Mouse (Mus musculus): ENCODE measurements around the gene Lce3c.

Lce3c gene

DNA sequence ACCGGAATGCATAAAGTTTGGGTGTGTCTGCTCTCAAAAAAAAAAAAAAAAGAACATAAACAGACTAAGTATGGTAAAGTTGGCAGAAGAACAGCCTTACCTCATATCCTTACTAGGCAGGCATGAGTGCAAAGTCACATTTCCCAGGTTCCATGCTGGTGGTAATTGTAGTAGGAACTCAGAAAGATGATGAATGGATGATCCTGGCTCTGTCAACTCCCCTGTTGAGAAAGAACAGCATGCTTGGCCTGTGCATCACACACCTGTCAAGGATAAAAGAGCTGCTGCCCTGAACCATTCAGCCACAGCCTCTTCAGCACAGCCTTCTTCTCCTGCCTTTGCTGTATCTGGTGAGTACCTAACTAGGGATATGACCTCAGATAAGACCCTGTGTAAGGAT is at the start of gene Lce3c:
Gene Lce3c (plus strand): TSS at position 301 of the 400 bp plus-strand sequence.
- DNase-seq (ENCODE audit: inconsistent ontology term) = no peak

GRCm38 (mm10) chr3:92894489-92894888 is 49.8 kb upstream of the Lce3c start:
- DNase-seq (ENCODE audit: inconsistent ontology term) = no peak

- no peak for DNase-seq (ENCODE audit: inconsistent ontology term)
These were observed 41.3 kb upstream of the Lce3c start for GRCm38 (mm10) chr3:92902992-92903391.

DNA sequence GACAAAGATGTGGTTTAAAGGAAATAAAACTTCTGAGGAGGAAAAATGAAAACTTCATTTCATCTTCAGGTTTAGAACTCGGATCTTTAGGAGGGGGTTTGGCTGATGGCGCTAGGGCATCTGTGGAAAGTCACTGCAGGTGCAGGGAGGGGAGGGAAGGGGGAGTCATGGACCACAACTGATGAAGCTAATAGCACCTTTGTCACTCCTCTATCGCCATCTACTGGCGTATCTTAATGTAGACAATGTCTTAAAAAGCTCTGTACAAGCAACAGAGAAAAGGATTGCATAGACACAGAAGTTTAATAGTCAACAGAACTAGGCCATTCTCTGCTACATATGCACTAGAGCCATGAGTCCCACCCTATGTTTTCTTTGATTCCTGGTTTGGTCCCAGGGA is 40.6 kb upstream of the Lce3c start:
- peak; percentile 9 for DNase-seq (ENCODE audit: inconsistent ontology term)

DNA sequence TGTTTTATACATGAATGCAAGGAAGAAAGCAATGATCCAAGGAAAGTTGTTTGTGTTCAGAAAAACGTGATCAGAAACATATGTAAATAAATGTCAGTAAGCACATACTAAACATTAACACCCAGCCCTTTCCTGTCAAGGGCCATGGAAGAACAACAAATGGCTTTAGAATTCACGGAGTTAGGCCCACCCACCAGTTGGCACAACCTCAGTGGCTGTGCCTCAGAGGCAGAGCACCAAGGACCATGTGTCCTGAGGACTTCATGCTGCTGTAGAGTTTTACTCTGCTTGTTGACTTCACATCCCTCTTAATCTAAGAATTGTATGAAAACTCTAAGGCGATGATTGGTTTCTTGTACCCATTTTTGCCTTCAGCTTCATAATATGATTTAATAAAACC is 39.1 kb upstream of the Lce3c start:
- DNase-seq (ENCODE audit: inconsistent ontology term) = no peak

- DNase-seq (ENCODE audit: inconsistent ontology term) = peak; percentile 13
These were observed 36.7 kb upstream of the Lce3c start for GRCm38 (mm10) chr3:92907571-92907970.

DNA sequence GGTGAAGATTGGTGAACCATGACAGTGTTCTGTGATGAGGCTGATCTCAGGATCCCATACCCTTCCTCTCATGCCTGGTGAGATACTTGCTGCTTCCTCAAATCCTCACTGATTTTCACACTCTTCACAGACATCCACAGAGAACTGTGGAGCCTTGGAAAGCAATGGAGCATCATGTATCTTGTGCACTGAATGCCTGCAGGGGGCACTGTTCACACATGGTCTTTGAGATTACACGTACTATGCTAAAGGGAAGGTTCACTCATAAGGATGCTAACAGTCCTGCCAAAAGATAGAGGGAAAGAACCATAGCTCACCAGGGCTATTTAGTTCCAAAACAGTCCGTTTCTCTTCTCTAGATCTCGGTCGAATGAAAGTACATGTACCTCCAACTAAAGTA is 23.9 kb upstream of the Lce3c start:
- peak; percentile 24 for DNase-seq (ENCODE audit: inconsistent ontology term)

- no peak for DNase-seq (ENCODE audit: inconsistent ontology term)
These were observed 18.2 kb upstream of the Lce3c start, which contains the start of gene Lce3a for GRCm38 (mm10) chr3:92926130-92926529. TSS of gene Lce3a (minus strand) at chr3:92926230.

GRCm38 (mm10) chr3:92932679-92933078 is 11.6 kb upstream of the Lce3c start, which contains the start of gene Lce3b:
TSS of gene Lce3b (plus strand) at chr3:92932979.
- DNase-seq (ENCODE audit: inconsistent ontology term) = no peak

DNA sequence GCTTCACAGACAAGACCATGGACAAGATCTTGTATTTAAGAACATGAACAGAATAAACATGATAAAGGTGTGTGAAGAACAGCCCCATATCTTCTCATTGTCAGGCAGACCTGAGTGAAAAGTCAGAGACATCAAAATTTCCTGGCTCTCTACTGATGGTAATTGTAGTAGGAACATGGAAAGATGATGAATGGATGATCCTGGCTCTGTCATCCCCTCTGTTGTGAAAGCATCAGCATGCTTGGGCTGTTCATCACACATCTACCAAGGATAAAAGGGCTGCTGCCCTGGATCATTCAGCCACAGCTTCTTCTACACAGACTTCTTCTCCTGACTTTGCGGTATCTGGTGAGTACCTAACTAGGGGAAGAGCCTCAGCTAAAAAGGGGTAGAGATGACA is 12.8 kb downstream of the Lce3c start, which contains the start of gene Lce3d:
Gene Lce3d (plus strand): TSS at position 301 of the 400 bp plus-strand sequence.
- DNase-seq (ENCODE audit: inconsistent ontology term) = no peak

DNA sequence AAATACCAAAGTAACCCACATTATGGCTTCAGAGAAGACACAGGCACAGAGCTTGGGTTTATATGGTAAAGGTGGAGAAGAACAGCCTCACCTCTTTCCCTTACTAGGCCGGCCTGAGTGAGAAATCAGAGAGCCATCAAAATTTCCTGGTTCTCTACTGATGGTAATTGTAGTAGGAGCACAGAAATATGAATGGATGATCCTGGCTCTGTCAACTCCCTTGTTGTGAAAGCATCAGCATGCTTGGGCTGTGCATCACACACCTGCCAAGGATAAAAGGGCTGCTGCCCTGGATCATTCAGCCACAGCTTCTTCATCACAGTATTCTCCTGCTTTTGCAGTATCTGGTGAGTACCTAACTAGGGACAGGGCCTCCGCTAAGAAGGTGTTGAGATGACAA is 22.5 kb downstream of the Lce3c start, which contains the start of gene Lce3e:
Gene Lce3e (plus strand): TSS at position 301 of the 400 bp plus-strand sequence.
- no peak for DNase-seq (ENCODE audit: inconsistent ontology term)

- no peak for DNase-seq (ENCODE audit: inconsistent ontology term)
These were observed 34.2 kb downstream of the Lce3c start for GRCm38 (mm10) chr3:92978484-92978883.

- no peak for DNase-seq (ENCODE audit: inconsistent ontology term)
These were observed 47.6 kb downstream of the Lce3c start, which contains the start of gene Lce3f for GRCm38 (mm10) chr3:92991926-92992325. TSS of gene Lce3f (plus strand) at chr3:92992226.

All from Muller cell, postnatal 12 days (primary cell).